Mouse (Mus musculus): ENCODE data around the gene Ifnab. TPM values are rescaled to one million over a fixed set of nuclear protein-coding genes. Genes with fewer than 3 reads are reported as not detected.
A peak's percentile ranks its signal among the peaks of the same experiment; 100 is the strongest.

Ifnab gene
- not detected for total RNA-seq (2021)
- long read RNA-seq, experiment 1, result 0 reads
- long read RNA-seq, experiment 2, result 0 reads

- TF ChIP-seq CTCF (IDR thresholded peaks at IDR 0.05), result no peak
- no peak for DNase-seq
- Histone ChIP-seq H3K27ac (no peak within 1 kb of the TSS), H3K4me3 (no peak within 1 kb of the TSS)
- intact Hi-C loops (cut with DNase I), result no loop called here
These were observed at the start of gene Ifnab for GRCm38 (mm10) chr4:88691259-88691658. TSS of gene Ifnab (minus strand) at chr4:88691359.

GRCm38 (mm10) chr4:88739036-88739435 lies 47.9 kb upstream of the Ifnab start:
- no peak for TF ChIP-seq CTCF (IDR thresholded peaks at IDR 0.05)
- Histone ChIP-seq H3K27ac (no peak overlapping the region), H3K4me3 (no peak overlapping the region)
- intact Hi-C loops (cut with DNase I), result no loop called here
- no peak for DNase-seq

- DNase-seq, result peak; percentile 75
- Histone ChIP-seq H3K27ac (no peak overlapping the region), H3K4me3 (no peak overlapping the region)
- intact Hi-C loops (cut with DNase I), result no loop called here
- no peak; the same call in 1 of the 2 replicates for TF ChIP-seq CTCF (IDR thresholded peaks at IDR 0.05)
These were observed 47.3 kb upstream of the Ifnab start for GRCm38 (mm10) chr4:88738480-88738879.

- peak; percentile 75 for TF ChIP-seq CTCF (IDR thresholded peaks at IDR 0.05)
- H3K27ac ChIP-seq, result no peak overlapping the region
- H3K4me3 ChIP-seq, result no peak overlapping the region
- intact Hi-C loops (cut with DNase I), result loop anchor here (1.0 kb wide), 1 partner anchor 31 kb away; no protein-coding TSS in a partner anchor
- peak; percentile 36 for DNase-seq
These were observed 36.2 kb upstream of the Ifnab start for GRCm38 (mm10) chr4:88727324-88727723.

- Histone ChIP-seq H3K4me3 (no peak overlapping the region), H3K27ac (no peak overlapping the region)
- no peak for TF ChIP-seq CTCF (IDR thresholded peaks at IDR 0.05)
- DNase-seq, result no peak
- intact Hi-C loops (cut with DNase I), result loop anchor here (1.0 kb wide), 1 partner anchor 30 kb away; no protein-coding TSS in a partner anchor
These were observed 35.6 kb upstream of the Ifnab start for GRCm38 (mm10) chr4:88726727-88727126.

GRCm38 (mm10) chr4:88723497-88724090 lies 32.4 kb upstream of the Ifnab start:
- no peak for DNase-seq

GRCm38 (mm10) chr4:88721791-88722721 lies 30.9 kb upstream of the Ifnab start, which contains the start of the genes Gm26566 and Klhl9:
TSS of gene Gm26566 (plus strand) at chr4:88721805.
TSS of gene Klhl9 (minus strand) at chr4:88722465.
- TF ChIP-seq CTCF (IDR thresholded peaks at IDR 0.05), result no peak; the same call in 1 of the 2 replicates
- peak within 1 kb of the TSS; percentile 76 for H3K4me3 ChIP-seq
- H3K27ac ChIP-seq, result peak within 1 kb of the TSS; percentile 100
- intact Hi-C loops (cut with DNase I), result no loop called here
- DNase-seq, result peak; percentile 96

More at GRCm38 (mm10) chr4:88723497-88724090, 32.4 kb upstream of the Ifnab start:
- no peak for TF ChIP-seq CTCF (IDR thresholded peaks at IDR 0.05)
- Histone ChIP-seq H3K4me3 (no peak overlapping the region), H3K27ac (no peak overlapping the region)
- intact Hi-C loops (cut with DNase I), result no loop called here

- Histone ChIP-seq H3K27ac (peak overlapping the region; percentile 100), H3K4me3 (peak overlapping the region; percentile 76)
- intact Hi-C loops (cut with DNase I), result no loop called here
- no peak for TF ChIP-seq CTCF (IDR thresholded peaks at IDR 0.05)
- DNase-seq, result no peak
These were observed 27.6 kb upstream of the Ifnab start for GRCm38 (mm10) chr4:88718715-88719114.

GRCm38 (mm10) chr4:88715059-88715458 lies 23.9 kb upstream of the Ifnab start:
- no peak for TF ChIP-seq CTCF (IDR thresholded peaks at IDR 0.05)
- intact Hi-C loops (cut with DNase I), result no loop called here
- DNase-seq, result peak; percentile 85

GRCm38 (mm10) chr4:88714281-88714680 lies 23.1 kb upstream of the Ifnab start:
- peak overlapping the region; percentile 31; the same call in 1 of the 2 replicates for H3K27ac ChIP-seq
- no peak for TF ChIP-seq CTCF (IDR thresholded peaks at IDR 0.05)
- H3K4me3 ChIP-seq, result no peak overlapping the region
- intact Hi-C loops (cut with DNase I), result no loop called here
- DNase-seq, result no peak

More at GRCm38 (mm10) chr4:88715059-88715458, 23.9 kb upstream of the Ifnab start:
- H3K4me3 ChIP-seq, result no peak overlapping the region
- H3K27ac ChIP-seq, result peak overlapping the region; percentile 31; the same call in 1 of the 2 replicates

GRCm38 (mm10) chr4:88707128-88707826 lies 16.1 kb upstream of the Ifnab start:
- no peak overlapping the region for H3K27ac ChIP-seq
- no peak for TF ChIP-seq CTCF (IDR thresholded peaks at IDR 0.05)
- intact Hi-C loops (cut with DNase I), result no loop called here
- no peak overlapping the region for H3K4me3 ChIP-seq
- no peak for DNase-seq

GRCm38 (mm10) chr4:88705924-88706323 lies 14.8 kb upstream of the Ifnab start:
- no peak for TF ChIP-seq CTCF (IDR thresholded peaks at IDR 0.05)
- Histone ChIP-seq H3K4me3 (no peak overlapping the region), H3K27ac (no peak overlapping the region)
- no peak for DNase-seq
- intact Hi-C loops (cut with DNase I), result no loop called here

Measured in gastrocnemius, adult 2 months (tissue).